8 mouse cellular contexts compared by ENCODE assay signal in genomic region chr3:116861223-116861539, GRCm38 (mm10). TPM values are rescaled to one million over a fixed set of nuclear protein-coding genes. Genes with fewer than 3 reads are reported as not detected.
DNase-seq lines count a peak whose midpoint lies in the region; ATAC-seq and TF ChIP-seq lines count a peak whose summit lies in the region.

No protein-coding gene starts in this region.

- peak overlapping the region; percentile 91 for H3K4me2 ChIP-seq in heart, embryonic 13.5 days
- peak overlapping the region; percentile 81 for H3K4me2 ChIP-seq in forebrain, embryonic 16.5 days (ENCODE audit: low read length)

- in situ Hi-C loops in ES-E14 (cut with MboI; ENCODE audit: low sequenced_read_pairs in 2 of 2, unreplicated experiment in 2 of 2), result no loop called here

- H3K27ac ChIP-seq in heart, embryonic 13.5 days (replicated peaks), result peak overlapping the region; percentile 82
- H3K27ac ChIP-seq in ES-E14 (ENCODE audit: insufficient read depth, low read depth, low read length, poor library complexity, severe bottlenecking), result peak overlapping the region; percentile 89; the same call in 1 of the 2 replicates
- no peak overlapping the region for H3K27ac ChIP-seq in forebrain, embryonic 16.5 days (ENCODE audit: low read length)

- H3K36me3 ChIP-seq in heart, embryonic 13.5 days, result no peaks in the 10 kb centered on the region
- H3K36me3 ChIP-seq in ES-E14 (ENCODE audit: control insufficient read depth, insufficient read depth, low read length, poor library complexity, severe bottlenecking), result no peaks in the 10 kb centered on the region; the same call in 1 of the 2 replicates
- no peaks in the 10 kb centered on the region for H3K36me3 ChIP-seq in forebrain, embryonic 16.5 days (ENCODE audit: control insufficient read depth, insufficient read depth)

- H3K4me3 ChIP-seq in heart, embryonic 13.5 days, result peak overlapping the region; percentile 81
- peak overlapping the region; percentile 61 to 73 for H3K4me3 ChIP-seq in ES-E14 (ENCODE audit: insufficient read depth in 1 of 2, low read depth in 1 of 2, low read length in 2 of 2, poor library complexity in 1 of 2, severe bottlenecking in 1 of 2)
- peak overlapping the region; percentile 58 for H3K4me3 ChIP-seq in forebrain, embryonic 16.5 days (replicated peaks; ENCODE audit: low read length)

- H3K9me3 ChIP-seq in heart, embryonic 13.5 days, result no peaks in the 10 kb centered on the region
- H3K9me3 ChIP-seq in ES-E14 (ENCODE audit: control insufficient read depth, insufficient read depth, low read depth, low read length), result no peaks in the 10 kb centered on the region
- no peaks in the 10 kb centered on the region for H3K9me3 ChIP-seq in forebrain, embryonic 16.5 days (ENCODE audit: control insufficient read depth, low read length)

- no peaks in the 10 kb centered on the region for H3K27me3 ChIP-seq in heart, embryonic 13.5 days (replicated peaks)
- H3K27me3 ChIP-seq in forebrain, embryonic 16.5 days (replicated peaks; ENCODE audit: control insufficient read depth, insufficient read depth, low read length), result no peaks in the 10 kb centered on the region

- H3K4me1 ChIP-seq in heart, embryonic 13.5 days, result peaks cover 18% of the 10 kb centered on the region
- peaks cover 7 to 18% of the 10 kb centered on the region in 2 experiments for H3K4me1 ChIP-seq in ES-E14 (ENCODE audit: control insufficient read depth in 2 of 2, insufficient read depth in 2 of 2, low read length in 2 of 2, poor library complexity in 1 of 2)
- peaks cover 4% of the 10 kb centered on the region for H3K4me1 ChIP-seq in forebrain, embryonic 16.5 days (replicated peaks; ENCODE audit: control insufficient read depth, insufficient read depth, low read length)

- DNase-seq in heart, adult 8-10 months (ENCODE audit: low spot score), result no peak
- no peak for DNase-seq in ES-E14 (ENCODE audit: low read depth, low spot score)
- DNase-seq in embryo, embryonic 10 days (ENCODE audit: low spot score), result no peak
- no peak for DNase-seq in urinary bladder, adult 2 months (ENCODE audit: low spot score)
- DNase-seq in testis, postnatal 10 days (ENCODE audit: low spot score), result no peak

- 0 out of 2 replicates have a peak, but pooled peaks have one; percentile 11 for ATAC-seq in heart, embryonic 13.5 days (ENCODE audit: extremely low read depth, insufficient number of reproducible peaks, low FRiP score, low TSS enrichment)
- ATAC-seq in forebrain, embryonic 16.5 days, result peak; percentile 46
- peak; percentile 5; the same call in 1 of the 2 replicates for ATAC-seq in megakaryocyte, adult 5-6 weeks (ENCODE audit: poor library complexity, severe bottlenecking)

- 7% methylated on average over 4 of the region's 4 CpGs for WGBS in heart, embryonic 13.5 days
- WGBS in forebrain, embryonic 16.5 days, result 7% methylated on average over 4 of the region's 4 CpGs

- H3K9ac ChIP-seq in heart, embryonic 13.5 days, result peak overlapping the region; percentile 86
- peak overlapping the region; percentile 83 for H3K9ac ChIP-seq in ES-E14 (ENCODE audit: insufficient read depth, low read depth, low read length, poor library complexity, severe bottlenecking)
- H3K9ac ChIP-seq in forebrain, embryonic 16.5 days (replicated peaks; ENCODE audit: low read depth, low read length), result peak overlapping the region; percentile 49

TF ChIP-seq in ES-E14, 5 proteins besides CTCF, POLR2A, EP300 and RAD21:
- no peak for TF ChIP-seq MAFK (IDR thresholded peaks at IDR 0.05; ENCODE audit: insufficient read depth, low read depth, low read length)
- no peak for TF ChIP-seq CHD2 (IDR thresholded peaks at IDR 0.05; ENCODE audit: low read depth, low read length)
- no peak for TF ChIP-seq ZNF384 (IDR thresholded peaks at IDR 0.05; ENCODE audit: low read depth, low read length)

RNA-seq across cellular contexts. Expression of gene Frrs1, which starts 1.9 kb away (rescaled TPM):
- polyA plus RNA-seq in heart, embryonic 13.5 days (2015; fragmentation: Nextera tagmentation; extraction: Ambion mirVana), result 17.1 and 18.1 TPM in 2 replicates
- total RNA-seq in heart, adult 8-10 months (2022), result 1 to 10 TPM; 2.3 to 4.7 (median 3.9) TPM
- 69.3 and 108 TPM in 2 replicates for total RNA-seq in ES-E14 (2012; rRNA removed)
- 3.4 and 4.0 TPM in 2 replicates for polyA plus RNA-seq in forebrain, embryonic 16.5 days (2015; fragmentation: Nextera tagmentation; extraction: Ambion mirVana)
- total RNA-seq in megakaryocyte, adult 5-6 weeks (2015), result 54.3 and 54.9 TPM in 2 replicates
- 37.9 and 38.4 TPM in 2 replicates for total RNA-seq in megakaryocyte, adult 5-6 weeks (2017)
- polyA plus RNA-seq in urinary bladder, adult 2 months (2012; rRNA removed), result 14.6 and 15.3 TPM in 2 replicates

RNA-seq across cellular contexts. Expression of gene Agl, which starts 53.2 kb away (rescaled TPM):
- 43.3 and 44.3 TPM in 2 replicates for polyA plus RNA-seq in heart, embryonic 13.5 days (2015; fragmentation: Nextera tagmentation; extraction: Ambion mirVana)
- 100 to 1,000 TPM; 187 to 207 (median 200) TPM for total RNA-seq in heart, adult 8-10 months (2022)
- total RNA-seq in ES-E14 (2012; rRNA removed), result 5.6 and 5.7 TPM in 2 replicates
- 14.0 and 15.0 TPM in 2 replicates for polyA plus RNA-seq in forebrain, embryonic 16.5 days (2015; fragmentation: Nextera tagmentation; extraction: Ambion mirVana)
- total RNA-seq in megakaryocyte, adult 5-6 weeks (2015), result 15.5 and 21.4 TPM in 2 replicates
- 19.3 and 20.6 TPM in 2 replicates for total RNA-seq in megakaryocyte, adult 5-6 weeks (2017)
- polyA plus RNA-seq in urinary bladder, adult 2 months (2012; rRNA removed), result 17.3 and 27.2 TPM in 2 replicates

Comparison
In these comparisons a context has a peak if more than half of its experiments do, and no peak if none do; other contexts are left out.
1. RNA of gene Frrs1, which starts 1.9 kb away (total RNA-seq): 69.3 to 108 TPM in ES-E14 and 37.9 to 54.9 TPM in megakaryocyte, adult 5-6 weeks; 2.3 to 4.7 TPM in heart, adult 8-10 months; every median in the first group is over 4 times any median in the second.
2. RNA of gene Agl, which starts 53.2 kb away (total RNA-seq): 187 to 207 TPM in heart, adult 8-10 months; 15.5 to 21.4 TPM in megakaryocyte, adult 5-6 weeks and 5.6 to 5.7 TPM in ES-E14; every median in the first group is over 4 times any median in the second.
3. Peak in every context shown above with its lines, with median percentiles within 50 percentile points of each other: ATAC-seq, H3K4me3 ChIP-seq and H3K9ac ChIP-seq.